In genomic region chr5:122320205-122320781, GRCm38 (mm10) we compare ENCODE assay signal across 11 mouse cellular contexts. TPM values are rescaled to one million over a fixed set of nuclear protein-coding genes. Genes with fewer than 3 reads are reported as not detected.
DNase-seq lines count a peak whose midpoint lies in the region; ATAC-seq and TF ChIP-seq lines count a peak whose summit lies in the region.
"Had no signal": no experiment of that assay in that cellular context is flagged by ENCODE, and none has a peak within 500 bp of the region (broad histone marks: within the 10 kb centered on the region; RNA-seq: fewer than 3 reads in every experiment).

No protein-coding gene starts in this region.

- H3K4me2 ChIP-seq in heart, embryonic 11.5 days = no peak overlapping the region
- H3K4me2 ChIP-seq in hindbrain, embryonic 11.5 days (replicated peaks; ENCODE audit: low read depth, low read length) = no peak overlapping the region
- H3K4me2 ChIP-seq: limb, embryonic 12.5 days had no signal

- no peak for TF ChIP-seq CTCF in layer of hippocampus, adult 2 months (conservative IDR thresholded peaks at IDR 0.05)
- TF ChIP-seq CTCF in cortical plate, adult 2 months (IDR thresholded peaks at IDR 0.05; ENCODE audit: extremely low read depth, insufficient read depth, low read length) = no peak
- no peak for TF ChIP-seq CTCF in small intestine, adult 2 months (IDR thresholded peaks at IDR 0.05; ENCODE audit: extremely low read depth, insufficient read length, insufficient replicate concordance, low read depth, low read length)

- intact Hi-C loops in heart, postnatal 25 days (cut with DNase I) = loop anchor here (5.0 kb wide), 1 partner anchor 33 kb away; no protein-coding TSS in a partner anchor

- H3K9ac ChIP-seq in heart, embryonic 11.5 days (ENCODE audit: low read depth, low read length) = no peak overlapping the region
- no peak overlapping the region for H3K9ac ChIP-seq in hindbrain, embryonic 11.5 days (ENCODE audit: low read depth, low read length)
- H3K9ac ChIP-seq: limb, embryonic 12.5 days had no signal

- H3K27ac ChIP-seq in heart, embryonic 11.5 days (ENCODE audit: low read depth, low read length) = peak overlapping the region; percentile 70
- peak overlapping the region; percentile 78 for H3K27ac ChIP-seq in layer of hippocampus, adult 2 months
- H3K27ac ChIP-seq in cortical plate, adult 2 months (ENCODE audit: insufficient read depth, low read length) = peak overlapping the region; percentile 43
- H3K27ac ChIP-seq in small intestine, adult 2 months (ENCODE audit: insufficient read depth, low read depth, low read length) = peak overlapping the region; percentile 68
- H3K27ac ChIP-seq in hindbrain, embryonic 11.5 days (ENCODE audit: low read depth, low read length) = no peak overlapping the region
- H3K27ac ChIP-seq: limb, embryonic 12.5 days had no signal

- TF ChIP-seq POLR2A in cortical plate, adult 2 months (IDR thresholded peaks at IDR 0.05; ENCODE audit: extremely low read depth, insufficient read depth, low read length) = no peak
- no peak for TF ChIP-seq POLR2A in small intestine, adult 2 months (IDR thresholded peaks at IDR 0.05; ENCODE audit: low read depth, low read length)

- H3K9me3 ChIP-seq in heart, embryonic 11.5 days (replicated peaks; ENCODE audit: control insufficient read depth, low read length) = no peaks in the 10 kb centered on the region
- H3K9me3 ChIP-seq in hindbrain, embryonic 11.5 days (ENCODE audit: control insufficient read depth, low read length) = no peaks in the 10 kb centered on the region
- H3K9me3 ChIP-seq: limb, embryonic 12.5 days; megakaryocyte, embryonic 14.5 days had no signal

- 63% methylated on average over 12 of the region's 12 CpGs for WGBS in heart, embryonic 11.5 days (ENCODE audit: insufficient replicate concordance)
- 66% methylated on average over 12 of the region's 12 CpGs for WGBS in small intestine, adult 2 months
- 78% methylated on average over 12 of the region's 12 CpGs for WGBS in hindbrain, embryonic 11.5 days

- no peak for ATAC-seq in heart, embryonic 11.5 days (replicated peaks; ENCODE audit: insufficient number of reproducible peaks, low FRiP score, low TSS enrichment)
- no peak for ATAC-seq in hindbrain, embryonic 11.5 days (ENCODE audit: low FRiP score)

- H3K4me3 ChIP-seq in heart, embryonic 11.5 days (ENCODE audit: low read depth, low read length) = no peak overlapping the region
- no peak overlapping the region for H3K4me3 ChIP-seq in layer of hippocampus, adult 2 months
- no peak overlapping the region for H3K4me3 ChIP-seq in cortical plate, adult 2 months (ENCODE audit: insufficient read depth, low read length)
- no peak overlapping the region for H3K4me3 ChIP-seq in small intestine, adult 2 months (ENCODE audit: low read depth, low read length)
- no peak overlapping the region for H3K4me3 ChIP-seq in hindbrain, embryonic 11.5 days (ENCODE audit: low read depth, low read length)
- H3K4me3 ChIP-seq: limb, embryonic 12.5 days; megakaryocyte, embryonic 14.5 days had no signal

- DNase-seq in heart, postnatal 25 days (ENCODE audit: low spot score) = no peak
- DNase-seq in layer of hippocampus, adult 2 months (ENCODE audit: low spot score in 2 of 2) = no peak
- no peak for DNase-seq in layer of hippocampus, postnatal 14 days (ENCODE audit: low spot score in 2 of 2)
- no peak for DNase-seq in hindbrain, embryonic 11.5 days (ENCODE audit: low spot score)
- no peak for DNase-seq in cerebellum, adult 11 months
- DNase-seq: cerebellum, adult 9-11 months had no signal

- peaks cover 6% of the 10 kb centered on the region; the same call in 1 of the 2 replicates for H3K36me3 ChIP-seq in heart, embryonic 11.5 days (ENCODE audit: control insufficient read depth, insufficient read depth, low read length)
- peaks cover 52% of the 10 kb centered on the region for H3K36me3 ChIP-seq in small intestine, adult 2 months (ENCODE audit: control insufficient read depth, insufficient read depth, low read length)
- H3K36me3 ChIP-seq in hindbrain, embryonic 11.5 days (ENCODE audit: control insufficient read depth, insufficient read depth, low read length) = no peaks in the 10 kb centered on the region

- H3K27me3 ChIP-seq in heart, embryonic 11.5 days (ENCODE audit: control insufficient read depth, insufficient read depth, low read length) = no peaks in the 10 kb centered on the region
- H3K27me3 ChIP-seq in small intestine, adult 2 months (ENCODE audit: control insufficient read depth, insufficient read depth, low read length) = no peaks in the 10 kb centered on the region
- no peaks in the 10 kb centered on the region for H3K27me3 ChIP-seq in hindbrain, embryonic 11.5 days (ENCODE audit: control insufficient read depth, insufficient read depth, low read length)
- H3K27me3 ChIP-seq: limb, embryonic 12.5 days; megakaryocyte, embryonic 14.5 days had no signal

- H3K4me1 ChIP-seq in heart, embryonic 11.5 days (ENCODE audit: control insufficient read depth, insufficient read depth, low read length) = peaks cover 14% of the 10 kb centered on the region
- peaks cover 4% of the 10 kb centered on the region for H3K4me1 ChIP-seq in cortical plate, adult 2 months (ENCODE audit: control insufficient read depth, insufficient read depth, low read length)
- peaks cover 7% of the 10 kb centered on the region for H3K4me1 ChIP-seq in small intestine, adult 2 months (ENCODE audit: control insufficient read depth, insufficient read depth, insufficient read length, low read length)
- H3K4me1 ChIP-seq in hindbrain, embryonic 11.5 days (replicated peaks; ENCODE audit: control insufficient read depth, insufficient read depth, low read length) = no peaks in the 10 kb centered on the region

RNA-seq across cellular contexts. Expression of gene Rad9b, which starts 33.7 kb away (rescaled TPM):
- polyA plus RNA-seq in heart, embryonic 11.5 days (2014; fragmentation: Nextera tagmentation; extraction: Ambion mirVana) = 4.5 and 5.0 TPM in 2 replicates
- 1 to 10 TPM in 1 of 2 experiments, under 1 TPM in 1; 0.36 to 1.6 TPM for total RNA-seq in heart, postnatal 25 days (2021)
- total RNA-seq in layer of hippocampus, adult 2 months (2021) = 1 to 10 TPM; 5.1 to 5.9 TPM
- total RNA-seq in layer of hippocampus, postnatal 14 days (2021) = 1 to 10 TPM; 3.9 to 4.1 TPM
- polyA plus RNA-seq in cortical plate, adult 2 months (2012; rRNA removed) = 9.5 and 10.4 TPM in 2 replicates
- 0.39 and 0.98 TPM in 2 replicates for polyA plus RNA-seq in small intestine, adult 2 months (2012; rRNA removed)
- 7.4 and 10.7 TPM in 2 replicates for polyA plus RNA-seq in hindbrain, embryonic 11.5 days (2014; fragmentation: Nextera tagmentation; extraction: Ambion mirVana)

RNA-seq across cellular contexts. Expression of gene Vps29, which starts 33.9 kb away (rescaled TPM):
- 241 and 245 TPM in 2 replicates for polyA plus RNA-seq in heart, embryonic 11.5 days (2014; fragmentation: Nextera tagmentation; extraction: Ambion mirVana)
- total RNA-seq in heart, postnatal 25 days (2021) = 10 to 100 TPM; 82.6 to 89.5 TPM
- total RNA-seq in layer of hippocampus, adult 2 months (2021) = 100 to 1,000 TPM; 173 to 186 TPM
- total RNA-seq in layer of hippocampus, postnatal 14 days (2021) = 100 to 1,000 TPM; 219 to 224 TPM
- polyA plus RNA-seq in cortical plate, adult 2 months (2012; rRNA removed) = 183 and 191 TPM in 2 replicates
- polyA plus RNA-seq in small intestine, adult 2 months (2012; rRNA removed) = 31.4 and 36.6 TPM in 2 replicates
- 220 and 231 TPM in 2 replicates for polyA plus RNA-seq in hindbrain, embryonic 11.5 days (2014; fragmentation: Nextera tagmentation; extraction: Ambion mirVana)

RNA-seq across cellular contexts. Expression of gene Pptc7, which starts 36.1 kb away (rescaled TPM):
- 10.2 and 12.3 TPM in 2 replicates for polyA plus RNA-seq in heart, embryonic 11.5 days (2014; fragmentation: Nextera tagmentation; extraction: Ambion mirVana)
- total RNA-seq in heart, postnatal 25 days (2021) = 10 to 100 TPM; 91.3 to 93.5 TPM
- total RNA-seq in layer of hippocampus, adult 2 months (2021) = 10 to 100 TPM; 39.8 to 41.1 TPM
- 10 to 100 TPM; 34.8 to 35.3 TPM for total RNA-seq in layer of hippocampus, postnatal 14 days (2021)
- 25.0 and 27.9 TPM in 2 replicates for polyA plus RNA-seq in cortical plate, adult 2 months (2012; rRNA removed)
- 12.5 and 20.1 TPM in 2 replicates for polyA plus RNA-seq in small intestine, adult 2 months (2012; rRNA removed)
- polyA plus RNA-seq in hindbrain, embryonic 11.5 days (2014; fragmentation: Nextera tagmentation; extraction: Ambion mirVana) = 8.1 and 8.4 TPM in 2 replicates

RNA-seq across cellular contexts. Expression of gene Gpn3, which starts 51.4 kb away (rescaled TPM):
- polyA plus RNA-seq in heart, embryonic 11.5 days (2014; fragmentation: Nextera tagmentation; extraction: Ambion mirVana) = 63.1 and 67.2 TPM in 2 replicates
- 10 to 100 TPM; 22.9 to 26.6 TPM for total RNA-seq in heart, postnatal 25 days (2021)
- total RNA-seq in layer of hippocampus, adult 2 months (2021) = 10 to 100 TPM; 30.0 to 32.3 TPM
- 10 to 100 TPM; 26.8 to 27.2 TPM for total RNA-seq in layer of hippocampus, postnatal 14 days (2021)
- 28.4 and 30.4 TPM in 2 replicates for polyA plus RNA-seq in cortical plate, adult 2 months (2012; rRNA removed)
- polyA plus RNA-seq in small intestine, adult 2 months (2012; rRNA removed) = 22.4 and 32.6 TPM in 2 replicates
- polyA plus RNA-seq in hindbrain, embryonic 11.5 days (2014; fragmentation: Nextera tagmentation; extraction: Ambion mirVana) = 63.5 and 68.1 TPM in 2 replicates

RNA-seq across cellular contexts. Expression of gene Fam216a, which starts 51.9 kb away (rescaled TPM):
- polyA plus RNA-seq in heart, embryonic 11.5 days (2014; fragmentation: Nextera tagmentation; extraction: Ambion mirVana) = 67.4 TPM in 2 replicates
- 10 to 100 TPM; 11.3 to 15.6 TPM for total RNA-seq in heart, postnatal 25 days (2021)
- 10 to 100 TPM; 74.2 to 78.0 TPM for total RNA-seq in layer of hippocampus, adult 2 months (2021)
- 10 to 100 TPM; 75.9 to 80.7 TPM for total RNA-seq in layer of hippocampus, postnatal 14 days (2021)
- polyA plus RNA-seq in cortical plate, adult 2 months (2012; rRNA removed) = 96.0 and 98.2 TPM in 2 replicates
- 3.2 and 3.5 TPM in 2 replicates for polyA plus RNA-seq in small intestine, adult 2 months (2012; rRNA removed)
- 119 and 123 TPM in 2 replicates for polyA plus RNA-seq in hindbrain, embryonic 11.5 days (2014; fragmentation: Nextera tagmentation; extraction: Ambion mirVana)
